Mouse (Mus musculus) erythroblast, embryonic 14.5 days (primary cell): ENCODE data around the gene Stag2. TPM values are rescaled to one million over a fixed set of nuclear protein-coding genes. Genes with fewer than 3 reads are reported as not detected.

Experiments used
- H3K27me3 ChIP-seq: 2 replicates; pipeline ENCODE4 v1.6.1; 2012; ENCODE audit warnings: inconsistent platforms; ENCODE audit not compliant: control insufficient read depth
- H3K36me3 ChIP-seq: 2 replicates; pipeline ENCODE4 v1.6.1; 2012; ENCODE audit warnings: mild to moderate bottlenecking, inconsistent platforms; ENCODE audit not compliant: control insufficient read depth
- H3K4me1 ChIP-seq: 2 replicates; pipeline ENCODE4 v1.6.1; 2012; ENCODE audit warnings: inconsistent platforms; ENCODE audit not compliant: control insufficient read depth
- H3K4me3 ChIP-seq: replicated peaks from 2 replicates; pipeline ENCODE3; 2012; ENCODE audit warnings: moderate library complexity, mild to moderate bottlenecking, inconsistent platforms
- H3K9me3 ChIP-seq: 2 replicates; pipeline ENCODE4 v1.6.1; 2012; ENCODE audit warnings: low read length, inconsistent platforms, mixed read lengths; ENCODE audit not compliant: control insufficient read depth
- GATA1 ChIP-seq: IDR thresholded peaks from 2 replicates; pipeline ENCODE4 v1.6.1; 2012; ENCODE audit warnings: low read length, inconsistent platforms, mixed read lengths
- TAL1 ChIP-seq: IDR thresholded peaks from 3 replicates; pipeline ENCODE4 v1.6.1; 2012; ENCODE audit warnings: low read length, inconsistent platforms, mixed read lengths
- polyA plus RNA-seq: library from polyadenylated mRNA; stranded (reverse); fragments of >175 nt; gene quantifications from 2 replicates; pipeline ENCODE4 v1.2.3, GENCODE M21; 2012

Gene Stag2
- polyA plus RNA-seq, result 0.69 and 0.80 TPM in 2 replicates

DNA sequence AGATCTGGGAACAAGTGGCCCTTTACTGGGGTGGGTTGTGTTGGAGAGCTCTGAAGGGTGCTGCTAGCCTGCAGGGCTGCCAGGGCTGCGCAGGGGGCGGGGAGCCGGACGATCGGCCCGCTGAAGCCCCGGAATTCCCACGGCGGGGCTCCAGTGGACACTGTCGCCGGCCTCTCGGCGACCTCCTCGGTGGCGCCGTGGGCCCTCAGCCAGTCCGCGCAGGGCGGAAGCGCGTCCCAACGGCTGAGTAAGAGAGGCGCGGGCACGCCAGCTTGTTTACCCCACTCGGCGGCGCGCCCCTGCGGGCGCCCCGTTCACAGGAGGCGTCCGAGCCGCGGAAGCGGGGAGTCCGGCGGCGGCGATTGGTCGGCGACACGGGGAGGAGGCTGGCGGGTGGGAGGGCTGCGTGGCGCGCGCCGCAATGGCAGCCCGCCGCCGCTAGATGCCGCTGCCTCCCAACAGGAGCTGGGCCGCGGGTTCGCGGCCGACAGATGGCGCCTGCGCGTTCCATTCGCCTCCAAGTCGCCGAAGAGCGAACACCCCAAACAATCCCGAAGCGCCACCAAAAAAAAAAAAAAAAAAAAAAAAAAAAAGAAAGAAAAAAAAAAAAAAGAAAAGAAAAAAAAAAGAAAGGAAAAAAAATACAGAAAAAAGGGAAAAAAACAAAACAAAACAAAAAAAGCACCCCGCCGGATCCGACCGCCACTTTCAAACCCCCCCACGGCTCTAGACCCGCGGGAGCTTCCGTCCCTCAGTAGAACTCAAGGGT lies at the start of gene Stag2:
TSS of gene Stag2 (plus strand) at position 530 of the 769 bp plus-strand sequence.
- peaks cover 4% of the 10 kb centered on the region for H3K9me3 ChIP-seq
- H3K27me3 ChIP-seq, result no peaks in the 10 kb centered on the region; the same call in 1 of the 2 replicates
- no peak for TF ChIP-seq GATA1
- TF ChIP-seq TAL1, result no peak
- H3K4me3 ChIP-seq, result peak within 1 kb of the TSS; percentile 84
- peaks cover 11% of the 10 kb centered on the region for H3K4me1 ChIP-seq
- H3K36me3 ChIP-seq, result no peaks in the 10 kb centered on the region

DNA sequence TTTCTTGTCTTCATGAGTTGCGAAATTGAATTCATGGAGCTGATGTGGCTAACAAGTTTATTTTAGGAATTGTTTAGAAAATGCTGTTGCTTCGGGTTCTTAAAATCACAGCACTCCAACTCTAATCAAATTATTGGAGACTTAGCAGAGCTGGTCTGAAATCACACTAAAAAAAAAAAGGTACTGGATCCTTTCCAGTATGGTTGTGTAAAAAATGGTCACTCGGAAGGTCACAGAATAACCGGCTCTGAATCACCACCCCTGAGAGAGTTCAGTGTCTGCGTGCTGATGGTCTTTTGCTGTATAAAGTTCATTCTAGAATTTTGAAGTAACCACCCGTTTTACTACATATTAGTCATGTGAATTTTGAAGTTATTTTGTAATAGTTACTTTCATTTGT lies 42.0 kb upstream of the Stag2 start:
- peaks cover 48% of the 10 kb centered on the region for H3K36me3 ChIP-seq
- no peak for TF ChIP-seq GATA1
- TF ChIP-seq TAL1, result no peak
- no peaks in the 10 kb centered on the region for H3K4me1 ChIP-seq

DNA sequence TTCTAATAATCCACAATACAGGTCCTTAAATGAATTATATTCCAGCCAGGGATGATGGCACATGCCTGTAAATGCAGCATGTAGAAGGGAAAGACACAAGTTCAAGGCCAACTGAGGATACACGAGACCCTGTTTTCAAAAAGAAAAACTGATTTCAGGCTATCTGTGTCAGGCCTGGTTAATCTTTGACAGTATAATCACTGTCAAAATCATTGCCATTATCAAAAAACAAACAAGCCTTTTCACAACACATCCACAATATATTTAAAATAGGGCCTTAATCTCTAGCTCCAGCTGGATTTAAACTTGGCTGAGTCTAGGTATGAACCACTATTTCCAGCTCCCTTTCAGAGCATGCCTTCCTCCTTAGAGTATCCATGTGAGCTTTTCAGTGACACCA lies 38.5 kb upstream of the Stag2 start:
- Histone ChIP-seq H3K9me3 (peaks cover 7% of the 10 kb centered on the region), H3K4me1 (no peaks in the 10 kb centered on the region), H3K27me3 (no peaks in the 10 kb centered on the region), H3K4me3 (no peak overlapping the region), H3K36me3 (peaks cover 16% of the 10 kb centered on the region)
- TF ChIP-seq GATA1, result no peak
- TF ChIP-seq TAL1, result no peak

More for the DNA sequence above, 42.0 kb upstream of the Stag2 start:
- Histone ChIP-seq H3K4me3 (no peak overlapping the region), H3K27me3 (no peaks in the 10 kb centered on the region), H3K9me3 (peaks cover 7% of the 10 kb centered on the region)

DNA sequence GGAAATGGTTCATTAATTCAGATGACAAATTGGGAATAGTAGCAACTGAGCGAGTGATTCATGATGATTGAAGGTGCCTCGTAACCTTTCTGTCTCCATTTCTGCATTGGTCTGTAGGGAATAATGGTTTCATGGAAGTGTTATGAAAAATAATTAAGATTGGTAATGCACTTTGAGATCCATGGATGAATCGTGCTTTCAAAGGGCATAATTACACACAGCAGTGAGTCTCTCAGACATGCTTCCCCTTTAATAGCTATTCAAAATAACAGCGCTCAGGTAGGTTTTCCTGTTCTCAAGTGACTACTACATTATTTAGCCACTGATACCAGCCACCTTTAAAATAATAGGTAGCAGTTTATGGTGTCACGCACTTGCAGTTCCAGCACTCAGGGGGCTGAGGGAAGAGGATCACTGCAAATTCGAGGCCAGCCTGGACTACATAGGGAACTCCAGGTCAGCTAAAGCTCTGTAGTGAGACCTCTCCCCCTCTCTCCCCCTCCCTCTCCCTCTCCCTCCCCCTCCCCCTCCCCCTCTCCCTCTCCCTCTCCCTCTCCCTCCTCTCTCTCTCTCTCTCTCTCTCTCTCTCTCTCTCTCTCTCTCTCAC lies 29.6 kb upstream of the Stag2 start:
- no peaks in the 10 kb centered on the region for H3K27me3 ChIP-seq
- no peak overlapping the region for H3K4me3 ChIP-seq
- H3K9me3 ChIP-seq, result no peaks in the 10 kb centered on the region
- no peaks in the 10 kb centered on the region for H3K4me1 ChIP-seq
- H3K36me3 ChIP-seq, result no peaks in the 10 kb centered on the region
- TF ChIP-seq TAL1, result no peak
- TF ChIP-seq GATA1, result no peak

DNA sequence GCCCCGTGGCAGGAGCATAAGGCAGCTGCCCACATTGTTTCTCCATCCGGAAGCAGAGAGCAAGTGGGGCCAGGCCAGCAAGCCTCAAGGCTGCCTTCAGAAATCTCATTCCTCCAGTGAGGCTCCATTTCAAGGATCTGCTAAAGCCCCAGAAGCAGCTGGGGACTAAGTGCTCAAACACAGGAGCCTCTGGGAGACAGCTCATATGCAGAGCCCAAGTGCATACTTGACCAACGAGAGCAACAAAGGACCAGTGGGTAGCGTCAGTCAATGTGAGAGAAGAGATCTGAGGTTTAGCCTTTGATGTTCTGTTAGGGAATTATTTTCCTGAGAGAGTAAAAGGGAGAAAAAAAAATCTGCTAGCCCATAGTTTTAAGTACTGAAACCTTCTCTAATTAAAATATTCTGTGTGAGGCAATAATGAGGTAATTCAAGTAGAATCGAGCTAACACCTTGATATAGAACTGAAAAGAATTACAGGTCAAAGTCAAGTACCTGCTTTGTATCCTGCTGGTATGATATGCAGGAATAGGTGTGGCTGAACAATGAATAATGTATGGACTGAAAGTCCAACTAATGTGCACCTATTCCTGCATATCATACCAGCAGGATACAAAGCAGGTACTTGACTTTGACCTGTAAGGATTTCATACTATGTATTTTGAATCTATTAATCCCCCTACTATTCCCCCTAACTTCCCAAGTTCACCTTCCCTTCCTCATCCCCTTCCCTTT lies 24.0 kb upstream of the Stag2 start:
- no peaks in the 10 kb centered on the region for H3K4me1 ChIP-seq
- H3K27me3 ChIP-seq, result no peaks in the 10 kb centered on the region
- H3K4me3 ChIP-seq, result no peak overlapping the region
- H3K9me3 ChIP-seq, result peaks cover 13% of the 10 kb centered on the region
- no peak for TF ChIP-seq TAL1
- no peak for TF ChIP-seq GATA1
- H3K36me3 ChIP-seq, result no peaks in the 10 kb centered on the region

DNA sequence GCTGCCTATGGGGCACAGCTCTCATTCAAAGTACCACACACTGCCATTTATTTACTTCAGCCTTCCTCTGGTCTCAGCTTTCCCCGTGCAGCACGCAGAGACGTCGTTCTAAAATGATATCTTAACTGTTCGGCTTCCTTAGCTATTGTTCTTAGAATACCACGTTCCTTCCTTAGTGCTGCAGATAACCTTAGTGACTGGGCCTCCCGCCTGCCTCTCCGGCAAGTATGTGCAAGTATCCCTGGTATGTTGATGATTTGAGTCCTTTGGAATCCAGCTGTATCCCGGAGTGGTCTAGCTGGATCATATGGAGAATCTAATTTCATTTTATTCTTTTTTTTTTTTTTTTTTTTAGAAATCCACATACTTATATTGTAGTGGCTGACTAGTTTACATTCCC lies 9.2 kb upstream of the Stag2 start:
- no peak overlapping the region for H3K4me3 ChIP-seq
- TF ChIP-seq TAL1 (no peak), GATA1 (no peak)
- no peaks in the 10 kb centered on the region for H3K27me3 ChIP-seq
- H3K4me1 ChIP-seq, result peaks cover 4% of the 10 kb centered on the region; the same call in 1 of the 2 replicates
- no peaks in the 10 kb centered on the region for H3K36me3 ChIP-seq
- no peaks in the 10 kb centered on the region for H3K9me3 ChIP-seq

DNA sequence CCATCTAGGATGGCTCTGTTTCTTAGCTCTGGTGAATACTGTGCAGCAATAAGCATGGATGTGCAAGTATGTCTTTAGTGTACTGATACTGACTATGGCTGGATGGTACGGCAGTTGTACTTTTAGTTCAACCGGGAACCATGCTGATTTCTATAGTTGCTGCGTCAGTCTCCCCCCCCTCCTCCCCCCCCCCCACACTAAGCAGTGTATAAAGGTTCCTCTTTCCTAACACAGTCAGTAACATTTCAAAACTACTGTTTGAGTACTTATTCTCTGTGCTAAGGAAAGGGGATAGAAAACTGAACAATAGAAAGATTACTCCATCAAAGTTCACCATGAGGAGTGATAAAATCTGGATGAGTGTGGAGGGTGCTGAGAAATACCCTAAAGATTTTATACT lies 6.5 kb upstream of the Stag2 start:
- Histone ChIP-seq H3K4me1 (peaks cover 4% of the 10 kb centered on the region; the same call in 1 of the 2 replicates), H3K27me3 (no peaks in the 10 kb centered on the region), H3K36me3 (no peaks in the 10 kb centered on the region), H3K4me3 (no peak overlapping the region), H3K9me3 (no peaks in the 10 kb centered on the region)
- no peak for TF ChIP-seq GATA1
- TF ChIP-seq TAL1, result no peak

DNA sequence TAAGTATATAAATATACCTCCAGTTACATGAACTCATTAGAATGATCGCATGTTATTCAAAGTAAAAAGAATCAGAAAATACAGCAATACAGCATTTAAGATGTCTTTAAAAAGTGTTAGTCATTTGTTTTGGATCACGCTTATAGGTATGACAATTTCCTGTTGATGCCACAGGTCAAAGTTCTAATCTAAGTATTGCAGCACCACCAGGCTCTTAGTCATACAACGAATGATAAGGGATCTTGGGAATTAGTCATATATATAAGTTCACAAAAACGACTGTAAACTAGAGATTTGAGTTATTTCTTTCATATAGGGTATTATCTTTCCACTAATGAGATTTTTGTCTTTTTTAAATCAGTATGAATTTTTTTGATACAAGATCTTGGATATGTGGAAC lies 5.1 kb upstream of the Stag2 start:
- no peak for TF ChIP-seq GATA1
- no peak for TF ChIP-seq TAL1
- no peaks in the 10 kb centered on the region for H3K9me3 ChIP-seq
- H3K27me3 ChIP-seq, result no peaks in the 10 kb centered on the region
- no peak overlapping the region for H3K4me3 ChIP-seq
- H3K36me3 ChIP-seq, result no peaks in the 10 kb centered on the region
- peaks cover 9% of the 10 kb centered on the region for H3K4me1 ChIP-seq

DNA sequence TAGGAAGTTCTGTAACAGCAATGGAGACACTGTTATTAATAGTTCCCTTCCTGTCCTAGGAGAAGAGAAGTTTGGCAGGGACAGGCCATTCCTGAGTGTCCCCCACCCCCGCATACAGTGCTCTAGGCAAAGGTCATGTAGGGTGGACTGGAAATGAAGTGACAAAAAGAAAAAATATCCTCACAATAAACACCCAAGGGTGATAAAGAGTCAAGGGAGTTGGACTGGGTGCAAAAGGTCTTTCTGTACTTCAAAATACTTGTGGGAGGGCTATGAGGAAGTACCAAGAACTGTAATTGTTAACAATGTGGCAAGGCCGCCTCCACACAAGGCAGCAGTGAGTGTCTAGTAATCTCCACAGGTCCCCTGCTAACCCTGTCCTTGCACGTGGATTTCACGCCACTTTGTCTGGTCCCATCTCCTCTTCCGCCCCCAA lies 1.1 kb upstream of the Stag2 start:
- no peak for TF ChIP-seq TAL1
- no peak for TF ChIP-seq GATA1
- peaks cover 4% of the 10 kb centered on the region for H3K9me3 ChIP-seq
- no peaks in the 10 kb centered on the region; the same call in 1 of the 2 replicates for H3K27me3 ChIP-seq
- H3K4me3 ChIP-seq, result peak overlapping the region; percentile 84
- H3K36me3 ChIP-seq, result no peaks in the 10 kb centered on the region
- H3K4me1 ChIP-seq, result peaks cover 5% of the 10 kb centered on the region
